Mouse (Mus musculus) mouse embryonic stem cell (cell line): ENCODE measurements around the gene Lama2.

Experiments
- in situ Hi-C, 2 experiments: fragments of 300-500 bp; cut with MboI; formaldehyde crosslinking; loops; 1 replicate in 1 of 2; 3 replicates in 1 of 2; pipeline ENCODE4 v1.14.3; 2019 to 2020; ENCODE audit warnings: low sequenced_read_pairs in 2 of 2, low pct_unique_long_range_greater_than_20kb in 1 of 2, mixed read lengths in 1 of 2; ENCODE audit not compliant: unreplicated experiment in 1 of 2

Gene Lama2

GRCm38 (mm10) chr10:27114131-27114530 lies 505.4 kb downstream of the Lama2 start:
- in situ Hi-C loops, result no loop called here

- in situ Hi-C loops, result no loop called here
Observed at GRCm38 (mm10) chr10:27103811-27104210, 515.7 kb downstream of the Lama2 start.

GRCm38 (mm10) chr10:27101800-27102353 lies 517.7 kb downstream of the Lama2 start:
- in situ Hi-C loops, result no loop called here

GRCm38 (mm10) chr10:27077113-27077512 lies 542.4 kb downstream of the Lama2 start:
- in situ Hi-C loops, result no loop called here

DNA sequence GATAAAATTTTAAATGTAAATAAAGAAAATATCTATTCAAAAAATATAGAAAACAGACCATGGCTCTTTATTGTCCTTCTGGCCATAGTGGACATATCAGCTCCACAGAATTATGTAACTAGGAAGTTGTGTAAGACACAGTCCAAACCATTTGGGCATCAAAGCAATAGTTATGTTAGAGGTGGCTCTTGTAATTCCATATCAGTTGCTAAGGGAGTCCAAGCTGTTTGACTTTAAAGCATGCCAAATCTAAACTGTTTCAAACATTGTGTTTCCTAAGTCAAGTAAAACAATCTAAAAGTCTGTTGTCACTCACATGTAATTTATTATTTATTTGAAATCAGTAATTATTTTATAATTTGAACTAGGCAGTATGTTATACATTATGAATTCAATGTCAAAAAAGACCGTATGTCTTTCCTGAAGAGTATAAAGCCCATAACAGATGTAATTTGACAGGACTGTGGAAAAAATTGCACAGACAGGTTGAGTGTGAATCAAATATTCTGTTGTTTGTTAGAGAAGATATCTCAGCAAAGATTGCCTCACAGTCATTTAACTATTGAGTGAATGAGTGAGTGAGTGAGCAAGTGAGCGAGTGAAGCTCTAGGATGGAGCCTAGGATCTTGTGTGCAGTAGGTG lies 550.6 kb downstream of the Lama2 start:
- in situ Hi-C loops, result no loop called here

- in situ Hi-C loops, result no loop called here
Observed at GRCm38 (mm10) chr10:27063671-27064070, 555.9 kb downstream of the Lama2 start.

GRCm38 (mm10) chr10:27054488-27054887 lies 565.1 kb downstream of the Lama2 start:
- in situ Hi-C loops, result no loop called here

GRCm38 (mm10) chr10:27047196-27047595 lies 572.4 kb downstream of the Lama2 start:
- in situ Hi-C loops, result no loop called here

DNA sequence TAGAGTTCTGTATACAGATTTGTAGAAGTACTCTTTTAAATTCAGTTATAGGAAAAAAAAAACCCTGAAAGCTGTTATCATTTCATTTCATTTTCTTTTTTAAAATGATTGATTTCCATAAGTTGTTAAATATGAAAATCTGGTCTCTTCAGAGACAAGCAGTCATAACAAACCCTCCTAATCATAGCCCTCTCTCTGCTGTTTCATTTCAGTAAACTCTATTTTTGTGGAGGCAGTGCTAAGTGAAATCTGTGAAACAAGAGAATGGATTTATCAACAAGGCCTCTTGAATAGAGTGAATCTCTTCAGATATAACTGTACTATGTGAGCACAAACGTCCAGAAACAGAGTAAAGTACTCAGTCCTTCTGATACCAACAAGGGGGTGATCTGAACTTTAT lies 577.7 kb downstream of the Lama2 start:
- in situ Hi-C loops, result no loop called here

GRCm38 (mm10) chr10:27022707-27023106 lies 596.9 kb downstream of the Lama2 start:
- in situ Hi-C loops, result no loop called here

DNA sequence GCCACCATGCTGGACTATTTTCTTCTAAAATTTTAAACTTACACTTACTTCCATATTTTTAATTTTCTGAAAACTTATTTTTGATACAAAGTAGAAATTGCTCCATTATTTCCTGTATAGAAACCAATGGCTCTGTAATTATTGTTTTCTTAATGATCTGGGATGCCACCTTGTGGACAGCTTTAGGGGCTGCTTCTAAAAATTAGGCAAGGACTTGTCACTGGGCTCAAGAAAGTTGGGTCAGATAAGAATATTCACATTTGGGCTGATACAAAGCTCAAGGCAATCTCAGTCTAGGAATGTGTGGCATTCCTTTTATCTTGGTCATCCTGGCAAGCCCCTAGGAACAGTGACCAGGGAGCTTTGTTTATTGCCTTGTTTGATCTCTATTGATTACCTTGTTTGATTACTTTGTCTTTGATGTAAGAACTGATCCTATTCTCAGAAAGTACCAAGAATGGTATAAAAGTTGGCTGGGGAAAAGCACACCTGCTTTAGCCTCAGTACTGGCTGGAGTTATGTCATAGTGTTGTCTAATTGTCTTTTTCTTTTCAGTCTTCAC lies 606.7 kb downstream of the Lama2 start:
- in situ Hi-C loops, result no loop called here

DNA sequence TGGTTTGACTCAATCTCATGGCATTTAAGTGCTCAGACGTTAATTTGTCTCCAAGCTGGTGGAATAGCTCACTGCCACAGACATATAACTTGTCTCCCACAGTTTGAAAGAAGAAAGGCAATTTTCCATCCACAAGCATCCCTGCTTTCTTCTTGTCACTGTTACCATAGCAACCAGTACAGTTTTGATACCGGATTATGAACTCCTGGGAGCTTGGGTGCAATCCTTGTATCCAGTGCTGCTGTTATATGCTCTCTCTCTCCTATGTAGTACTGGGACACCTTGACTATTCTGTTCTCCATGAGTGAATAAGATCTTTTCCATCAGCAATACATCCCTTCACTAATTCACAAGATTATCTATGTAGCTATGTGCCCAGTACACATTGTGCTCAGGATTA lies 612.2 kb downstream of the Lama2 start:
- in situ Hi-C loops, result no loop called here

DNA sequence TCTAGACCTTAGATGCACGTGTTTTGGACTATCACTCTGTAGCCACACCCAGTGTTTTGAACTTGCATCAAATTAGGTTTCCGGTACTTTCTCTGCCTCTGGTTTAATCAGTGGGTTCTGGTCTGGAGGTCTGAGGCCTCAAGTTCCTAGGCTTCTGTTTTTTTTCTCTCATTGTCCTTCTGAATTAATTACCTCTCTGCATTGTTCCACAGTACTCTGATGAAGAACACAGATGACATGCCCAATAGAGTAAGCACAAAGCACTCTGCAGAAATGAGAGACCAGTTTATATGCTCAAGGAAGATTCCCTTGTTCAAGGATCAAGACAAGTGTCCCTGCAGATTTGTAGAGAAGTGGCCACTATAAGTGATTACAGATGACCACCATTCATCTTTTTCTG lies 613.8 kb downstream of the Lama2 start:
- in situ Hi-C loops, result no loop called here

GRCm38 (mm10) chr10:27001554-27002178 lies 617.9 kb downstream of the Lama2 start:
- in situ Hi-C loops, result no loop called here

DNA sequence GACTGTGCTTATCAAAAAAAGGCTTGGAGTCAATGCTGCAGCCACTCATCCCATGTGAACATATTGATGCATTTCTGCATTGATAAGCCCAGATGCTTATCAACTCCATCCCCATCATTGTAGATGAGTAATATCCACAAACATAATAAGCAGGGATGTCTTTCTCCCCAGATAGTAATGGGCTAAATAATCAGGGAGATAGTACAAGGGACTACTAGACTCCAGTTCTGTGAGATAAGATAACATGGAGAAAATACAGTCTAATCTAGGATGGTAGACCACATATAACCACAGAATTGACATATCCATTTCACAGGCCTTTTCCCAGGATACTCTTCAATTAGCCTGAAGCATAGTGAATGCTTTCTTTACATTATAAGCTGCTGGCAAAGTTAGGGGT lies 622.9 kb downstream of the Lama2 start:
- in situ Hi-C loops, result loop anchor here in 1 of 2 experiments (10.0 kb wide), 1 partner anchor 72 kb away; no protein-coding TSS in a partner anchor

DNA sequence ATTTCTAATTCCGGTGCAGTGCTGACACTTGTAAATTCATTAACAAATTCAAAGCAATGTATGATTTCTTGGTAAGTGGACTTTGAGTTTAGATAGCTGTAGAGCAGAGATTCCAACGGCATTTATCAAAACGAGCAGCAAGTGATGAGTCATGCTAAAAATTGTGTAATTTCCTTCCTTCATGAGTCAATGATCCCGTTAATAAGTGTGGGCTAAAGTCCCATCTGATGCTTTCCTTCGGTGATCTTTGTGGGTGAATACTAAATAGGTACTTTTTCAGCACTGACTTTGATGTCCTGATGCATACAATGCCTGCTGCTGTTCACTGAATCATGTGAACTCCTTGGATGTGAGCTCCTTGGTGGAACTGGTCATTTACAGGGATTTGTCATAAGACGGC lies 623.6 kb downstream of the Lama2 start:
- in situ Hi-C loops, result loop anchor here in 1 of 2 experiments (10.0 kb wide), 1 partner anchor 71 kb away; no protein-coding TSS in a partner anchor

DNA sequence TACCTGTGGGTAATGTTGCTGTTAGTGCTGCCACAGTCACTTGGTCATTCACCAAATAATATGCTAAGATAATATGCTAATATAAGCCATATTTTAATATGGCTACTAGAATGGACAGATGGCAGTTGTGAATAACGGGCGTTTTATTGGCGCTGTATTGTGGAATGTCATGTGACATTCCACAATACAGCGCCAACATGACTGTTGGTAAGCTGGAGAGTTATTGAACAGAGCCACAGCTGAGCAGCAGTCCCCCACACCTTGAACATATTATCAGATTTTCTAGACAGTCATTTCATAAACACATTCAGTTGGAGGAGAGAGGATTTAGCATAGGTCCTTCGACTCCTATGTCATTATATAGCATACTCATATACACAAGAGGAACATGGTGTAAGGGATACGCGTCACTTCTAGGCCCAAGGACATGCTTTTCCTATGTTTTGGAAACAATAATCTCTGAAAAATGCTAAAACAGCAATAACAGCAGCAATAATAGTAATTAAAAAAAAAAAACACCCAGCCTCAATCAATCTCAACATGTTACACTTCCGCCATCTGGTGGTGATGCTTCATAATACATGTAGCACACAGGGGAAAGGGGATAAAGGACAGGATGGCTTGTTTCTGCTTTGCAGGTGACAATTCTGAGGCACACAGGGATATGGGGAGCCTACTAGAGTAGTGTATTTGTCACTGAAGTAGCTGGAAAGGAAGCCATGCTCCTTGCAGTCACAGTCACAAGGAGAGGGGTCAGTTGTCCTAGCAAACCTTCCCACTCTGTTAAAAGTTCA lies 624.2 kb downstream of the Lama2 start:
- in situ Hi-C loops, result loop anchor here in 1 of 2 experiments (10.0 kb wide), 1 partner anchor 71 kb away; no protein-coding TSS in a partner anchor

DNA sequence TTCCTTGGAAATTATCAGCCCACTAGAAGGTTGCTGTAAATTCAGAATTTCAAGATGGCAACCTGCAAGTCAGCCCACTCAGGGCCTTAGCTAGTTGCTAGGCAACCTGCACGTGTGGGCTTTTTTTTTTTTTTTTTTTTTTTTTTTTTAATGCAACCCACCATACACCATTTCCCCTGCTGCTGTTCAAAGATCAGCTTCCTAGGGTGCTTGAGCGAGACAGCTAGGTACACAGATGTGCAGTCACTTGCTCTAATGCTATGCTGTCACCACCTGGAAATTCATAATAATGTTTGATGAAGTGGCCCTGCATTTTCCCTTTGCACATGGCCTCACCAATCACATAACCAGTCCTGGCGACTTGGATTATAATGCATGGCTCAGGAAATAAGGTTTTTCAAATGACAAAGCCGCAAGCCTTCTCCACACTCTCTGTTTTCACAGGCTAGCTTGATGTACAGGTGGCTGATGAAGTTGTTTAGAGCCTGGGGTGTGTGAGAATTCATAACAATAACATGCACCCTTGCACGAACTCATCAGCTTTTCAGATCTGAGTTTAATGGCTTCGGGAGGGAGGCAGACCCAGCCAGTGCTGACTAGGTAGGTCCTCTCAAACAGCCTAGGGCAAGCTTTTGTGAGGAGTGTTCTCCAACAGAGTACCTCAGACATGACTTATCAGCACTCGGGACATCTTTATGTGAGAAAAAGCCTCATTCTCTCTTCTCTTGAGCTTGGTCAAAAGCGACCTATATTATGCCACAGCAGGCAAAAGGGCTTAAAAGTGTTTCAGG lies 625.4 kb downstream of the Lama2 start:
- in situ Hi-C loops, result loop anchor here in 1 of 2 experiments (10.0 kb wide), 1 partner anchor 69 kb away; no protein-coding TSS in a partner anchor
